8 mouse cellular contexts compared by ENCODE assay signal in genomic region chr10:118110006-118110920, GRCm38 (mm10). TPM values are rescaled to one million over a fixed set of nuclear protein-coding genes. Genes with fewer than 3 reads are reported as not detected.
DNase-seq lines count a peak whose midpoint lies in the region; ATAC-seq lines count a peak whose summit lies in the region.

No protein-coding gene starts in this region.

- H3K4me1 ChIP-seq in forebrain, embryonic 11.5 days (replicated peaks; ENCODE audit: control insufficient read depth, insufficient read depth, low read length) = no peaks in the 10 kb centered on the region
- 0 out of 2 replicates have a peak, but pooled peaks cover 4% of the 10 kb centered on the region for H3K4me1 ChIP-seq in forebrain, embryonic 15.5 days
- peaks cover 12% of the 10 kb centered on the region for H3K4me1 ChIP-seq in heart, embryonic 13.5 days

- no peak overlapping the region for H3K4me3 ChIP-seq in forebrain, embryonic 11.5 days (ENCODE audit: low read depth, low read length)
- no peak overlapping the region for H3K4me3 ChIP-seq in forebrain, embryonic 15.5 days
- H3K4me3 ChIP-seq in heart, embryonic 13.5 days = no peak overlapping the region

- no peaks in the 10 kb centered on the region for H3K36me3 ChIP-seq in forebrain, embryonic 11.5 days (ENCODE audit: control insufficient read depth, insufficient read depth, low read length)
- H3K36me3 ChIP-seq in forebrain, embryonic 15.5 days = no peaks in the 10 kb centered on the region
- no peaks in the 10 kb centered on the region for H3K36me3 ChIP-seq in heart, embryonic 13.5 days

- no peak overlapping the region for H3K4me2 ChIP-seq in forebrain, embryonic 11.5 days (ENCODE audit: low read depth, low read length, severe bottlenecking)
- no peak overlapping the region for H3K4me2 ChIP-seq in forebrain, embryonic 15.5 days (replicated peaks)
- 0 out of 2 replicates have a peak overlapping the region, but pooled peaks have one; percentile 3 for H3K4me2 ChIP-seq in heart, embryonic 13.5 days

- no peak overlapping the region for H3K9ac ChIP-seq in forebrain, embryonic 11.5 days (ENCODE audit: low read length)
- H3K9ac ChIP-seq in forebrain, embryonic 15.5 days (replicated peaks) = no peak overlapping the region
- H3K9ac ChIP-seq in heart, embryonic 13.5 days = peak overlapping the region; percentile 30

- ATAC-seq in forebrain, embryonic 11.5 days (replicated peaks; ENCODE audit: low FRiP score) = no peak; the same call in 1 of the 2 replicates
- ATAC-seq in forebrain, embryonic 15.5 days (replicated peaks) = no peak
- ATAC-seq in heart, embryonic 13.5 days (ENCODE audit: extremely low read depth, insufficient number of reproducible peaks, low FRiP score, low TSS enrichment) = no peak

- 20% methylated on average over 8 of the region's 8 CpGs for WGBS in forebrain, embryonic 11.5 days
- 17% methylated on average over 8 of the region's 8 CpGs for WGBS in forebrain, embryonic 15.5 days
- 29% methylated on average over 8 of the region's 8 CpGs for whole genome bisulfite sequencing in heart, embryonic 13.5 days

- H3K27me3 ChIP-seq in forebrain, embryonic 11.5 days (ENCODE audit: control insufficient read depth, insufficient read depth, low read length) = no peaks in the 10 kb centered on the region
- no peaks in the 10 kb centered on the region for H3K27me3 ChIP-seq in forebrain, embryonic 15.5 days
- H3K27me3 ChIP-seq in heart, embryonic 13.5 days (replicated peaks) = peaks cover 11% of the 10 kb centered on the region

- H3K9me3 ChIP-seq in forebrain, embryonic 11.5 days (ENCODE audit: control insufficient read depth, low read length) = no peaks in the 10 kb centered on the region
- H3K9me3 ChIP-seq in forebrain, embryonic 15.5 days = no peaks in the 10 kb centered on the region
- no peaks in the 10 kb centered on the region for H3K9me3 ChIP-seq in heart, embryonic 13.5 days

- peak; percentile 48 for DNase-seq in forebrain, embryonic 11.5 days (ENCODE audit: low spot score)
- peak; percentile 26 for DNase-seq in urinary bladder, postnatal 14 days (ENCODE audit: low spot score)
- no peak for DNase-seq in urinary bladder, adult 18-20 months (ENCODE audit: low spot score in 2 of 2)
- peak; percentile 60 for DNase-seq in kidney, postnatal 10 days
- peak; percentile 79 for DNase-seq in naive thymus-derived CD4-positive, alpha-beta T cell, adult 2 months (ENCODE audit: low read depth)
- no peak for DNase-seq in urinary bladder, postnatal 10 days (ENCODE audit: low spot score)

- no peak overlapping the region for H3K27ac ChIP-seq in forebrain, embryonic 11.5 days (ENCODE audit: low read depth, low read length)
- no peak overlapping the region for H3K27ac ChIP-seq in forebrain, embryonic 15.5 days (replicated peaks)
- H3K27ac ChIP-seq in heart, embryonic 13.5 days (replicated peaks) = 0 out of 2 replicates have a peak overlapping the region, but pooled peaks have one; percentile 24

RNA-seq across cellular contexts. Expression of gene Mdm1, which starts 31.3 kb away (rescaled TPM):
- polyA plus RNA-seq in forebrain, embryonic 11.5 days (2014; fragmentation: Nextera tagmentation; extraction: Ambion mirVana) = 61.8 and 67.1 TPM in 2 replicates
- polyA plus RNA-seq in forebrain, embryonic 15.5 days (2015; fragmentation: Nextera tagmentation; extraction: Ambion mirVana) = 38.7 and 42.8 TPM in 2 replicates
- polyA plus RNA-seq in heart, embryonic 13.5 days (2015; fragmentation: Nextera tagmentation; extraction: Ambion mirVana) = 14.1 and 14.4 TPM in 2 replicates

Comparison
In these comparisons a context has a peak if more than half of its experiments do, and no peak if none do; other contexts are left out.
1. DNase-seq: peak in forebrain, embryonic 11.5 days (single experiment), urinary bladder, postnatal 14 days (single experiment), kidney, postnatal 10 days (single experiment) and naive thymus-derived CD4-positive, alpha-beta T cell, adult 2 months (single experiment); none in urinary bladder, adult 18-20 months (0 of 2) and urinary bladder, postnatal 10 days (single experiment).